Mouse (Mus musculus): ENCODE data around the gene Gm21149.
"Not testable (repeated sequence)": the region's sequence is repeated elsewhere in the genome, so short reads cannot be mapped to it uniquely, and the experiment has no call there.

Gm21149 gene

GRCm38 (mm10) chr5:15476423-15476822 lies at the start of gene Gm21149:
Gene Gm21149 (minus strand): TSS chr5:15476523.
- not testable (repeated sequence) for DNase-seq

DNA sequence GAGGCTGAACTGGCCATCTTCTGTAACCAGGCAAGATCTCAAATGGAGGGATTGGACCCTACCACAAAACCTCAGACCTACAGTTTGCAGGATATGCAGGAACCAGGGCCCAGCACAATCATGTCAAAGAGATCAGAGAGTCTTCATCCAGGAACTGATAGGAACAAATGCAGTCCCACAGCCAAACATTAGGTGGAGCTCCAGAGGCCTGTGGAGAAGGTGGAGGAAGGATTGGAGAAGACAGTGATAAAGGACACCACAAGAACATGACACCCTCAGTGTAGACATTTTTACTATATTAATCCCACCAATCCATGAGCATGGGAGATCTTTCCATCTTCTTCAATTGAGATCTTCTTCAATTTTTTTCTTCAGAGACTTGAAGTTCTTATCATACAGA lies 46.1 kb upstream of the Gm21149 start:
- not testable (repeated sequence) for DNase-seq

- DNase-seq = not testable (repeated sequence)
These were observed 45.7 kb upstream of the Gm21149 start for GRCm38 (mm10) chr5:15522028-15522427.

- not testable (repeated sequence) for DNase-seq
These were observed 44.1 kb upstream of the Gm21149 start for GRCm38 (mm10) chr5:15520418-15520817.

GRCm38 (mm10) chr5:15517150-15517549 lies 40.8 kb upstream of the Gm21149 start:
- DNase-seq = not testable (repeated sequence)

DNA sequence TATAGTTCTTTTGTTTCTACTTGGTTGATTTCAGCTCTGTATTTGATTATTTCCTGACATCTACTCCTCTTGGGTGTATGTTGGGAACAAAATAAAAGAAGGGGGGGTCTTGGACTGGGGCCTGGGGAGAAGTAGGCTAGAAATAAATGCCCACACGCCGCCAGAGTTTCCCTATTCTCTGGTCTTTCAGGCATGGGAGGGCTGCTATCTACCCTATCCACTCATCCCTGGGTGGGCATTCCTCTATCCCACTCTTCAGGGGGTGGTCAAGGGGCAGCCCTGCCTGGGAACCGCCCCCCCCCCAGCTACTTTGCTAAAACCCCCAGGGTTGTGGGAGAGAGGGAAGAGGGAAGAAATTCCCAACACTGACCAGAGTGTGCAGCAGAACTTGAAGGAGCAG lies 35.9 kb upstream of the Gm21149 start:
- not testable (repeated sequence) for DNase-seq

DNA sequence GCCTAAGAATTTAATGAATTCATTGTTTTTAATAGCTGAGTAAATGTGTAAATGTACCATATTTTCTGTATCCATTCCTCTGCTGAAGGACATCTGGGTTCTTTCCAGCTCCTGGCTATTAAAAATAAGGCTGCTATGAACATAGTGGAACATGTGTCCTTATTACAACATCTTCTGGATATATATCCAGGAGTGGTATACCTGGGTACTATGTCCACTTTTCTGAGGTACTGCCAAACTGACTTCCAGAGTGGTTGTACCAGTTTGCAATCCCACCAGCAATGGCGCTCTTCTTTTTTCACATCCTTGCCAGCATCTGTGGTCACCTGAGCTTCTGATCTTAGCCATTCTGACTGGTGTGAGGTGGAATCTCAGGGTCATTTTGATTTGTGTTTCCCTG lies 33.6 kb upstream of the Gm21149 start:
- not testable (repeated sequence) for DNase-seq

- not testable (repeated sequence) for DNase-seq
These were observed 32.4 kb upstream of the Gm21149 start for GRCm38 (mm10) chr5:15508460-15509451.

- not testable (repeated sequence) for DNase-seq
These were observed 31.6 kb upstream of the Gm21149 start for GRCm38 (mm10) chr5:15507757-15508459.

DNA sequence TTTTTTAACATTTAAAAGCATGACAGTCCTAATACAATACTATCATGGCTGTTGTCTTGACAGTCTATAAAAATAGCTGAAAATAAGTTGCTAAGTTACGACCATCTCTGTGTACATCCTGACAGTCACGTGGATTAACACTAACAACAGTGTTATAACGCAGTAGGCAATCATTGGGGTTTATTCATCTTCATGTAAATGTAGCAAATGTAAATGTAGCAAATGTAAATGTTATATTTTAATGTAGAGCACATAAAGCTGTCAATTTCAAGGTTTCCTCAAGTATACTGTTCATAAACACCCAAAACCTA lies 30.9 kb upstream of the Gm21149 start:
- DNase-seq = no peak

- DNase-seq = no peak
These were observed 30.4 kb upstream of the Gm21149 start for GRCm38 (mm10) chr5:15506575-15507308.

DNA sequence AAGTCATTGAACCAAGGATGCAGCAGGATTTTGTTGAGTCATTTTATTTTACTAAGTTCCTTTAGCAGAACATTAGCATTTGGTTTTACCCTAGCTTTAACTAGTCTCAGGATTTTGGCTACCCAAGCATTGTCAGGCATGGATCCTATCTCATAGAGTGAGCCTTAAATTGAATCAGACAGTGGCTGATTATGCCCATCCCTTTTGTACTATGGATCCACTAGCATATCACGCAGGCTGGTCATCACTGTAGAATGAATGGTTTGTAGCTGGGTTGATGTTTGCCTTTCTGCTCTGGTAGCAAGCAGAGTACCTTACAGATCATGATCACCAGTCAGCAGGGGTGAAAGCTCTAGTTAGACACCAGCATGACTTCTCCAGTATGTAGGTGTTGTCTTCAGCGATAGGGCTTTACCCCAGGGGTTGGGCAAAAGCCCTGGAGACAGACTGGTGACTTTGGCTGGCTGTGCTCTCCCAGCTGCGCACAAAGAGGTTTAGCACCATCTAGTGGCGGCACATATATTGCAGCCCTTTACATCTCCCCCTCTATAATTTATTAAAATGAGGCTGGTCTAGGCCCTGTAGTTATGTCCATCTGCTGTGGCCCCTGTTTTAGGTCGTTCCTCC lies 22.6 kb upstream of the Gm21149 start:
- DNase-seq = not testable (repeated sequence)

DNA sequence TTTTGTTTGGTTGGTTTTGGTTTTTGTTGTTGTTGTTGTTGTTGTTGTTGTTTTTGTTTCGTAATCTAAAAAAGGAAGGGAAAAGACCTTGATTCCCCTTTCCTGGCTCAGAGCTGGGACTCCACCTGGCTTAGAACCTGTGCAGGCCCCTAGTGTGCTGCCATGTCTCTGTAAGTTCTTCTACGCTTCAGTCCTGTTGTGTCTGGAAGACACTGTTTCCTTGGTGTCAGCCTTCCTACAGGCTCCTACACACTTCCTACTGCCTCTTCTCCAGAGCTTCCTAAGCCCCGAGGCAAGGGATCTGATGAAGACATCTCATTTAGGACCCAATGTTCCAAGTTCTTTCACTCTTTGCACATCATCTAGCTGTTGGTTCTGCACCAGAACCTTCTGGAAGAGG lies 22.0 kb upstream of the Gm21149 start:
- DNase-seq = not testable (repeated sequence)

GRCm38 (mm10) chr5:15490934-15491333 lies 14.6 kb upstream of the Gm21149 start:
- DNase-seq = not testable (repeated sequence)

DNA sequence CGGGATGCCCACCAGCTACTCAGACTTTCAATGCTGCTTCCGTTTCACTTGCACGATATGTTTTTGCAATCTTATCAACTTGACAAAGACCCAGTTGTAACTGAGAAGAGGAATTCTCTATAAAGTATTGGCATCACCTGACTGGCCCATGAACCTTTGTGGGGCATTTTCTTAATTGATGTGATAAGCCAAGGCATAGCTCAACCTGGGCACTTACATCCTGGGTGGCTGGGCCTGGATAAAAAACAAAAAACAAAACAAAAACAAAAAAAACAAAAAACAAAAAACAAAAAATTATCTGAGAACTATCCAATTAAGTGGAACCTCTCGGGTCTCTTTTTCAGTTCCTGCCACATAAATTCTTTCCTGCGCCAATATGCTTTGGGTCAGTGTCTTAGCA lies 12.4 kb upstream of the Gm21149 start:
- no peak for DNase-seq

DNA sequence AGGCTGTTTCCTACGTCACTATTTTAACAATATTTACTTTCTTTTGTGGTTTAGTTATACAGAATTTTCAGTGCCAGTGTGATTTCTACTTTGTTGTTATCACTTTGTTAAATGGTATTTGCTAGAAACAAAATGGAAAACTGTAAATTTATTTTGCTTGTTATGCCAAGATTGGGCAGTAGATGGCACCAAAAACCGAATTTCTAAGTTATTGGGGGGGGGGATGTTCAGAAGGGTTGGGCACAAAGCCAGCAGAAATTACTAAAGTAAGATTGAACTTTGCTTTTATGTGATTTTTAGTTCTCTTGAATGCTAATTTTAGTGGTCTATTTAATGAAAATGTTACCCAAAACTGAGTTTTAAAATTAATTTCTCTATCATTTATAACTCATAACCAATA lies 8.3 kb upstream of the Gm21149 start:
- not testable (repeated sequence) for DNase-seq

DNA sequence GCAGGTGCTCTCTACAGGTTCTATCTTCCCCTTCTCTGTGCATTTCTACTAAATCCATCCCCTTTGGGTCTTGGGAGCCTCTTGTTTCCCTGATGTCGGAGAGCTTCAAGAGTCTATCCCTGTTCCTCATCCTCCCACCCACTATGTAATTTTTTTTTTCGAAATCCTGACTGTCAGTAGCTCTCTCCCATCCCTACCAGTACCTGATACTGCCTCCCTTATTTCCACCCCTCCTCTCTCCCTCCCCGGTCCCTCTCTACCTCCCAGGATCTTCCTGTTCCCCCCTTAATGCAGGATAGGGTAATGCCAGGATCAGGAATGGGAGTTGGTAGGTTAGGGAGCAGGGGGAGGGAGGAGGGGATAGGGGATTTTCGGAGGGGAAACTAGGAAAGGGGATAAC lies 7.3 kb upstream of the Gm21149 start:
- DNase-seq = not testable (repeated sequence)

- peak; percentile 7 for DNase-seq
These were observed 6.5 kb upstream of the Gm21149 start for GRCm38 (mm10) chr5:15482815-15483214.

DNA sequence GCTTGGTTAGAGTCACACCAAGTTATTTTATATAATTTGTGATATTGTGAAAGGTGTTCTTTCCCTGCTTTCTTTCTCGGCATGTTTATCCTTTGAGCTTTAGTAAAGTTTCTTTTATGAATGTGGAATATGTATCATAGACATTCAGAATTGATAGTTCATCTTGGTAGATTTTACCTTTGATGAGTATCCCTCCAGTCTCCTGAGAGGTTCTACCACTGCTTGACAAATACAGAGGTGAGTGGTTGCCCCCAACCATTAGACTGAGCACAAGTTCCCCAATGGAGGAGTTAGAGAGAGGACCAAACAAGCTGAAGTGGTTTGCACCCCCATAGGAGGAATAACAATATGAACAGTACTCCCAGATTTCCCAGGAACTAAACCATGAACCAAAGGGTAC lies 6.2 kb downstream of the Gm21149 start:
- not testable (repeated sequence) for DNase-seq

- not testable (repeated sequence) for DNase-seq
These were observed 8.6 kb downstream of the Gm21149 start for GRCm38 (mm10) chr5:15467768-15468167.

- DNase-seq = not testable (repeated sequence)
These were observed 10.1 kb downstream of the Gm21149 start for GRCm38 (mm10) chr5:15466218-15466617.

DNA sequence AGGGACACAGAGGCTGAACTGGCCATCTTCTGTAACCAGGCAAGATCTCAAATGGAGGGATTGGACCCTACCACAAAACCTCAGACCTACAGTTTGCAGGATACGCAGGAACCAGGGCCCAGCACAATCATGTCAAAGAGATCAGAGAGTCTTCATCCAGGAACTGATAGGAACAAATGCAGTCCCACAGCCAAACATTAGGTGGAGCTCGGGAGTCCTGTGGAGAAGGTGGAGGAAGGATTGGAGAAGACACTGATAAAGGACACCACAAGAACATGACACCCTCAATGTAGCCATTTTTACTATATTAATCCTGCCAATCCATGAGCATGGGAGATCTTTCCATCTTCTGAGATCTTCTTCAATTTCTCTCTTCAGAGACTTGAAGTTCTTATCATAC lies 12.8 kb downstream of the Gm21149 start:
- not testable (repeated sequence) for DNase-seq

DNA sequence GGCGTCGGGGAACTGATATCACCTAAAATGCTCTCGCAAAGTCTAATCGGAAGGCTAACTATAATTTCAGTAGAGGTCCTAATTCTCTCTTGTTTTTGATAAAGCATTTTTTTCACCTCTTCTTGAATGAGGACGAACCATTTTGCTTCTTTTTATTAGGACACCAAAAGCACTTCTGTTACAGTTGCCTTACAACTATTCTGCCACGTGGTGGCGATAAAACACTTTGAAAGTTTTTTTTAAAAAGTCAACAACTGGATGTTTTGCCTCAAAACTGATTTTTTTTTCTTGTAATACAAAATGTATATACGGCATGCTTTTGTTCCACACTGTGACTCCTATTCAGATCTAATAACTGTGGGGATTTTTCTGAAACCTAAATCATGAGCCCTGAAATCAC lies 14.7 kb downstream of the Gm21149 start:
- not testable (repeated sequence) for DNase-seq

All from cerebellum, adult 9-11 months (tissue).